Mouse (Mus musculus): Measurements from ENCODE around the gene Banp. TPM values are rescaled to one million over a fixed set of nuclear protein-coding genes. Genes with fewer than 3 reads are reported as not detected.

The Banp gene
- polyA plus RNA-seq, 1 experiment from 2014 or later, result 50.7 TPM

- Histone ChIP-seq H3K27ac (ENCODE audit: low read length) (no peak overlapping the region), H3K4me3 (ENCODE audit: low read length) (no peak overlapping the region), H3K9ac (replicated peaks; ENCODE audit: low read length) (no peak overlapping the region), H3K4me2 (replicated peaks; ENCODE audit: low read depth, low read length) (no peak overlapping the region), H3K36me3 (ENCODE audit: insufficient read depth, low read length) (peaks cover 41% of the 10 kb centered on the region), H3K27me3 (ENCODE audit: insufficient read depth, low read length) (no peaks in the 10 kb centered on the region), H3K4me1 (ENCODE audit: insufficient read depth, low read length) (no peaks in the 10 kb centered on the region), H3K9me3 (ENCODE audit: low read length) (no peaks in the 10 kb centered on the region)
- ATAC-seq (ENCODE audit: low FRiP score, low TSS enrichment), result no peak
- 80% methylated on average over 13 of the region's 13 CpGs for WGBS
Observed at GRCm38 (mm10) chr8:122006688-122007484, 57.3 kb downstream of the Banp start.

- Histone ChIP-seq H3K9ac (replicated peaks; ENCODE audit: low read length) (no peak overlapping the region), H3K27me3 (ENCODE audit: insufficient read depth, low read length) (no peaks in the 10 kb centered on the region), H3K4me1 (ENCODE audit: insufficient read depth, low read length) (no peaks in the 10 kb centered on the region), H3K4me2 (replicated peaks; ENCODE audit: low read depth, low read length) (no peak overlapping the region), H3K27ac (ENCODE audit: low read length) (no peak overlapping the region), H3K36me3 (ENCODE audit: insufficient read depth, low read length) (peaks cover 31% of the 10 kb centered on the region), H3K4me3 (ENCODE audit: low read length) (no peak overlapping the region), H3K9me3 (ENCODE audit: low read length) (no peaks in the 10 kb centered on the region)
- ATAC-seq (ENCODE audit: low FRiP score, low TSS enrichment), result no peak
- WGBS, result 94% methylated on average over 5 of the region's 5 CpGs
Observed at GRCm38 (mm10) chr8:122008395-122008794, 58.8 kb downstream of the Banp start.

- Histone ChIP-seq H3K27ac (ENCODE audit: low read length) (no peak overlapping the region), H3K9ac (replicated peaks; ENCODE audit: low read length) (no peak overlapping the region), H3K27me3 (ENCODE audit: insufficient read depth, low read length) (no peaks in the 10 kb centered on the region), H3K36me3 (ENCODE audit: insufficient read depth, low read length) (peaks cover 29% of the 10 kb centered on the region), H3K4me1 (ENCODE audit: insufficient read depth, low read length) (no peaks in the 10 kb centered on the region), H3K4me3 (ENCODE audit: low read length) (no peak overlapping the region), H3K9me3 (ENCODE audit: low read length) (no peaks in the 10 kb centered on the region), H3K4me2 (replicated peaks; ENCODE audit: low read depth, low read length) (no peak overlapping the region)
- WGBS, result 82% methylated on average over 5 of the region's 5 CpGs
- ATAC-seq (ENCODE audit: low FRiP score, low TSS enrichment), result no peak
Observed at GRCm38 (mm10) chr8:122010638-122011037, 61.1 kb downstream of the Banp start.

- H3K36me3 ChIP-seq (ENCODE audit: insufficient read depth, low read length), result peaks cover 26% of the 10 kb centered on the region
- no peaks in the 10 kb centered on the region for H3K9me3 ChIP-seq (ENCODE audit: low read length)
- no peak overlapping the region for H3K4me3 ChIP-seq (ENCODE audit: low read length)
- no peaks in the 10 kb centered on the region for H3K27me3 ChIP-seq (ENCODE audit: insufficient read depth, low read length)
- no peak overlapping the region for H3K4me2 ChIP-seq (replicated peaks; ENCODE audit: low read depth, low read length)
- H3K9ac ChIP-seq (replicated peaks; ENCODE audit: low read length), result no peak overlapping the region
- no peak overlapping the region for H3K27ac ChIP-seq (ENCODE audit: low read length)
- WGBS, result 35% methylated on average over 7 of the region's 7 CpGs
- H3K4me1 ChIP-seq (ENCODE audit: insufficient read depth, low read length), result no peaks in the 10 kb centered on the region
- ATAC-seq (ENCODE audit: low FRiP score, low TSS enrichment), result no peak
Observed at GRCm38 (mm10) chr8:122011066-122011588, 61.6 kb downstream of the Banp start.

- 87% methylated on average over 3 of the region's 3 CpGs for WGBS
- no peak overlapping the region for H3K4me3 ChIP-seq (ENCODE audit: low read length)
Observed at GRCm38 (mm10) chr8:122014606-122015005, 65.1 kb downstream of the Banp start.

GRCm38 (mm10) chr8:122018046-122018831 lies 68.7 kb downstream of the Banp start:
- Histone ChIP-seq H3K4me2 (replicated peaks; ENCODE audit: low read depth, low read length) (no peak overlapping the region), H3K4me3 (ENCODE audit: low read length) (no peak overlapping the region), H3K4me1 (ENCODE audit: insufficient read depth, low read length) (no peaks in the 10 kb centered on the region), H3K36me3 (ENCODE audit: insufficient read depth, low read length) (peaks cover 14% of the 10 kb centered on the region), H3K27me3 (ENCODE audit: insufficient read depth, low read length) (no peaks in the 10 kb centered on the region), H3K9me3 (ENCODE audit: low read length) (no peaks in the 10 kb centered on the region), H3K27ac (ENCODE audit: low read length) (no peak overlapping the region), H3K9ac (replicated peaks; ENCODE audit: low read length) (no peak overlapping the region)
- WGBS, result 68% methylated on average over 22 of the region's 22 CpGs
- ATAC-seq (ENCODE audit: low FRiP score, low TSS enrichment), result no peak

More at GRCm38 (mm10) chr8:122014606-122015005, 65.1 kb downstream of the Banp start:
- Histone ChIP-seq H3K9me3 (ENCODE audit: low read length) (no peaks in the 10 kb centered on the region), H3K27ac (ENCODE audit: low read length) (no peak overlapping the region), H3K27me3 (ENCODE audit: insufficient read depth, low read length) (no peaks in the 10 kb centered on the region), H3K4me2 (replicated peaks; ENCODE audit: low read depth, low read length) (no peak overlapping the region), H3K4me1 (ENCODE audit: insufficient read depth, low read length) (no peaks in the 10 kb centered on the region), H3K36me3 (ENCODE audit: insufficient read depth, low read length) (peaks cover 14% of the 10 kb centered on the region), H3K9ac (replicated peaks; ENCODE audit: low read length) (no peak overlapping the region)
- ATAC-seq (ENCODE audit: low FRiP score, low TSS enrichment), result no peak

- Histone ChIP-seq H3K27ac (ENCODE audit: low read length) (no peak overlapping the region), H3K4me2 (replicated peaks; ENCODE audit: low read depth, low read length) (no peak overlapping the region), H3K9ac (replicated peaks; ENCODE audit: low read length) (no peak overlapping the region), H3K36me3 (ENCODE audit: insufficient read depth, low read length) (peaks cover 16% of the 10 kb centered on the region), H3K27me3 (ENCODE audit: insufficient read depth, low read length) (no peaks in the 10 kb centered on the region), H3K4me3 (ENCODE audit: low read length) (no peak overlapping the region), H3K4me1 (ENCODE audit: insufficient read depth, low read length) (no peaks in the 10 kb centered on the region), H3K9me3 (ENCODE audit: low read length) (no peaks in the 10 kb centered on the region)
- WGBS, result 96% methylated on average over 1 of the region's 1 CpGs
- no peak for ATAC-seq (ENCODE audit: low FRiP score, low TSS enrichment)
Observed at GRCm38 (mm10) chr8:122019162-122019561, 69.6 kb downstream of the Banp start.

- 85% methylated on average over 8 of the region's 8 CpGs for WGBS
- no peak overlapping the region for H3K27ac ChIP-seq (ENCODE audit: low read length)
- no peak for ATAC-seq (ENCODE audit: low FRiP score, low TSS enrichment)
- peaks cover 23% of the 10 kb centered on the region for H3K36me3 ChIP-seq (ENCODE audit: insufficient read depth, low read length)
- H3K9ac ChIP-seq (replicated peaks; ENCODE audit: low read length), result no peak overlapping the region
- no peak overlapping the region for H3K4me3 ChIP-seq (ENCODE audit: low read length)
- H3K9me3 ChIP-seq (ENCODE audit: low read length), result no peaks in the 10 kb centered on the region
- no peaks in the 10 kb centered on the region for H3K4me1 ChIP-seq (ENCODE audit: insufficient read depth, low read length)
- no peaks in the 10 kb centered on the region for H3K27me3 ChIP-seq (ENCODE audit: insufficient read depth, low read length)
- no peak overlapping the region for H3K4me2 ChIP-seq (replicated peaks; ENCODE audit: low read depth, low read length)
Observed at GRCm38 (mm10) chr8:122020050-122020771, 70.7 kb downstream of the Banp start.

GRCm38 (mm10) chr8:122021725-122022124 lies 72.2 kb downstream of the Banp start:
- no peak overlapping the region for H3K4me3 ChIP-seq (ENCODE audit: low read length)
- H3K9ac ChIP-seq (replicated peaks; ENCODE audit: low read length), result no peak overlapping the region
- no peak overlapping the region for H3K4me2 ChIP-seq (replicated peaks; ENCODE audit: low read depth, low read length)
- peaks cover 36% of the 10 kb centered on the region for H3K36me3 ChIP-seq (ENCODE audit: insufficient read depth, low read length)
- no peaks in the 10 kb centered on the region for H3K4me1 ChIP-seq (ENCODE audit: insufficient read depth, low read length)
- no peaks in the 10 kb centered on the region for H3K27me3 ChIP-seq (ENCODE audit: insufficient read depth, low read length)
- H3K9me3 ChIP-seq (ENCODE audit: low read length), result no peaks in the 10 kb centered on the region
- no peak for ATAC-seq (ENCODE audit: low FRiP score, low TSS enrichment)
- no peak overlapping the region; the same call in 1 of the 2 replicates for H3K27ac ChIP-seq (ENCODE audit: low read length)
- 80% methylated on average over 2 of the region's 2 CpGs for WGBS
